ENCODE assay signal across 8 mouse cellular contexts in the genomic region with DNA sequence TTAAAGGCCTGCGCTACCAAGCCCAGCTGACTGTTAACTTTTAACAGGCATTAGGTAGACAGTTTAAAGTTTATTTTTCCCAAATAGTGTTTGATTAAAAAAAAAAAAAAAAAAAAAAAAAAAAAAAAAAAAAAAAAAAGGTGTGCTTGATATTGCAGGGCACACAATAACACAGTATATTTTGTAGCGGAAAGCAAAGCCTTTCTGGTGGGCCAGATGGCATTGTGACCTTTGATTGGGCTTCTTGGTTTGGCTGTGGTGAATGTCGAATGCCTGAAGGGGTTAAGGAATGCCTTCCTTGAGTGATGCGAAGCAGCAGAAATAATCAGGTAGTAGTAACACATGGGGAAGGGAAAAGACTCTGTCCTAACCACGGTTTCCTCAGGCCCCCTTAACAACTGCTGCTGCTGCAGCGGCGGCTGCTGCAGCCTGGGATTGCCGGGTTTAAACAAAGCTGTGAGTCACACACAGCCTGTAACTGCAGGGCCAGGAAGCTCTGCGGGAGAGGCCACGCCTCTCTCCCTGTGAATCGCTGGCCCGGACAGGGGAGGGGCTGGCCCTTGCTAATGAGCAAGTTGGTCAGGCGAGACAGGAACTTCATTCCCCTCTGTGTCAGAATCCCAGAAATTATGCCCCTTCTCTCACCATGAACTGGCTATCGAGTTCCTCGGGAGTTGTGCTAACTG. TPM values are rescaled to one million over a fixed set of nuclear protein-coding genes. Genes with fewer than 3 reads are reported as not detected.
DNase-seq lines count a peak whose midpoint lies in the region; ATAC-seq lines count a peak whose summit lies in the region.

No protein-coding gene starts in this region.

- 0 out of 2 replicates have a peak, but pooled peaks cover 3% of the 10 kb centered on the region for H3K4me1 ChIP-seq in hindbrain, embryonic 14.5 days (replicated peaks; ENCODE audit: control insufficient read depth, insufficient read depth, low read length)

- peak overlapping the region; percentile 50 for H3K4me3 ChIP-seq in hindbrain, embryonic 14.5 days (replicated peaks; ENCODE audit: low read length)

- peak; percentile 64 for DNase-seq in T-cell, adult 2 months (ENCODE audit: low spot score)
- DNase-seq in cerebellum, postnatal 25 days = peak; percentile 37 to 62
- peak; percentile 62 for DNase-seq in frontal cortex, postnatal 36 days (ENCODE audit: low spot score in 2 of 2)
- DNase-seq in hindbrain, embryonic 14.5 days (ENCODE audit: low spot score) = peak; percentile 75
- peak; percentile 45 for DNase-seq in left cerebral cortex, adult 11 months (ENCODE audit: low spot score)
- DNase-seq in lung, postnatal 36 days = peak; percentile 92
- peak; percentile 92 for DNase-seq in retina, postnatal 1 day
- DNase-seq in thymus, postnatal 4 days = peak; percentile 73

- no peaks in the 10 kb centered on the region for H3K9me3 ChIP-seq in hindbrain, embryonic 14.5 days (ENCODE audit: control insufficient read depth, low read length)

- H3K27me3 ChIP-seq in hindbrain, embryonic 14.5 days (ENCODE audit: control insufficient read depth, insufficient read depth, low read length) = no peaks in the 10 kb centered on the region

- peak overlapping the region; percentile 76 for H3K27ac ChIP-seq in hindbrain, embryonic 14.5 days

- ATAC-seq in hindbrain, embryonic 14.5 days (ENCODE audit: low FRiP score) = peak; percentile 94

- WGBS in hindbrain, embryonic 14.5 days = 9% methylated on average over 15 of the region's 15 CpGs

- H3K4me2 ChIP-seq in hindbrain, embryonic 14.5 days (replicated peaks) = peak overlapping the region; percentile 78

- peak overlapping the region; percentile 55 for H3K9ac ChIP-seq in hindbrain, embryonic 14.5 days

- H3K36me3 ChIP-seq in hindbrain, embryonic 14.5 days (replicated peaks; ENCODE audit: control insufficient read depth, insufficient read depth) = no peaks in the 10 kb centered on the region

RNA-seq across cellular contexts. Expression of a gene that starts 18.9 kb away (rescaled TPM):
- polyA plus RNA-seq in hindbrain, embryonic 14.5 days (2014; fragmentation: Nextera tagmentation; extraction: Ambion mirVana) = 13.3 and 14.9 TPM in 2 replicates

Comparison
In these comparisons a context has a peak if more than half of its experiments do, and no peak if none do; other contexts are left out.
1. Peak in every context shown above with its lines: DNase-seq, ATAC-seq, H3K4me3 ChIP-seq and H3K27ac ChIP-seq.